Mouse (Mus musculus): Measurements from ENCODE around the gene BC024063.
"Not testable (repeated sequence)": the region's sequence is repeated elsewhere in the genome, so short reads cannot be mapped to it uniquely, and the experiment has no call there.

BC024063 gene

GRCm38 (mm10) chr10:82082728-82083621 is at the start of gene BC024063:
TSS of gene BC024063 (plus strand) at chr10:82083353.
- DNase-seq (ENCODE audit: low read depth, low spot score) = peak; percentile 77

GRCm38 (mm10) chr10:82042191-82042590 is 41.0 kb upstream of the BC024063 start:
- no peak for DNase-seq (ENCODE audit: low read depth, low spot score)

GRCm38 (mm10) chr10:82046603-82047002 is 36.5 kb upstream of the BC024063 start:
- no peak for DNase-seq (ENCODE audit: low read depth, low spot score)

GRCm38 (mm10) chr10:82047597-82048459 is 35.3 kb upstream of the BC024063 start, which contains the start of gene Zfp873:
TSS of gene Zfp873 (plus strand) at chr10:82048123.
- DNase-seq (ENCODE audit: low read depth, low spot score) = peak; percentile 95

GRCm38 (mm10) chr10:82048460-82048804 is 34.7 kb upstream of the BC024063 start:
- DNase-seq (ENCODE audit: low read depth, low spot score) = not testable (repeated sequence)

- DNase-seq (ENCODE audit: low read depth, low spot score) = not testable (repeated sequence)
Observed at GRCm38 (mm10) chr10:82083622-82083971, 444 bp downstream of the BC024063 start.

GRCm38 (mm10) chr10:82117206-82117605 is 34.1 kb downstream of the BC024063 start:
- no peak for DNase-seq (ENCODE audit: low read depth, low spot score)

GRCm38 (mm10) chr10:82127850-82128401 is 44.8 kb downstream of the BC024063 start, which contains the start of gene AU041133:
TSS of gene AU041133 (plus strand) at chr10:82128013.
- DNase-seq (ENCODE audit: low read depth, low spot score) = peak; percentile 95

- DNase-seq (ENCODE audit: low read depth, low spot score) = no peak
Observed at GRCm38 (mm10) chr10:82145282-82145681, 62.1 kb downstream of the BC024063 start.

- DNase-seq (ENCODE audit: low read depth, low spot score) = no peak
Observed at GRCm38 (mm10) chr10:82147571-82147970, 64.4 kb downstream of the BC024063 start.
